In genomic region chr17:73048164-73048563, GRCm38 (mm10) we compare ENCODE assay signal across 16 mouse cellular contexts.
"Had no signal": no experiment of that assay in that cellular context is flagged by ENCODE, and none has a peak within 500 bp of the region (broad histone marks: within the 10 kb centered on the region; RNA-seq: fewer than 3 reads in every experiment).

No protein-coding gene starts in this region.

- H3K9me3 ChIP-seq: neural tube, embryonic 13.5 days; neural tube, embryonic 15.5 days; stomach, embryonic 15.5 days had no signal

- H3K27ac ChIP-seq: neural tube, embryonic 13.5 days; neural tube, embryonic 15.5 days; stomach, embryonic 15.5 days; stomach, postnatal 0 days had no signal

- H3K9ac ChIP-seq: neural tube, embryonic 13.5 days; neural tube, embryonic 15.5 days; stomach, embryonic 15.5 days had no signal

- H3K36me3 ChIP-seq: neural tube, embryonic 13.5 days; neural tube, embryonic 15.5 days; stomach, embryonic 15.5 days had no signal

- H3K4me1 ChIP-seq: neural tube, embryonic 13.5 days; neural tube, embryonic 15.5 days had no signal

- H3K4me3 ChIP-seq: neural tube, embryonic 13.5 days; neural tube, embryonic 15.5 days; stomach, embryonic 15.5 days had no signal

- H3K27me3 ChIP-seq: neural tube, embryonic 13.5 days; neural tube, embryonic 15.5 days; stomach, embryonic 15.5 days had no signal

- H3K4me2 ChIP-seq: neural tube, embryonic 13.5 days; neural tube, embryonic 15.5 days; stomach, embryonic 15.5 days had no signal

- DNase-seq: retina, postnatal 1 day; right cerebral cortex, adult 18-20 months; right cerebral cortex, postnatal 14 days; right cerebral cortex, postnatal 25 days; right cerebral cortex, postnatal 4 days; spleen, adult 18-20 months; thymus, adult 18-20 months; thymus, adult 2 months; thymus, postnatal 14 days; thymus, postnatal 25 days; thymus, postnatal 36 days; thymus, postnatal 4 days had no signal
